11 mouse cellular contexts compared by ENCODE assay signal in the genomic region with DNA sequence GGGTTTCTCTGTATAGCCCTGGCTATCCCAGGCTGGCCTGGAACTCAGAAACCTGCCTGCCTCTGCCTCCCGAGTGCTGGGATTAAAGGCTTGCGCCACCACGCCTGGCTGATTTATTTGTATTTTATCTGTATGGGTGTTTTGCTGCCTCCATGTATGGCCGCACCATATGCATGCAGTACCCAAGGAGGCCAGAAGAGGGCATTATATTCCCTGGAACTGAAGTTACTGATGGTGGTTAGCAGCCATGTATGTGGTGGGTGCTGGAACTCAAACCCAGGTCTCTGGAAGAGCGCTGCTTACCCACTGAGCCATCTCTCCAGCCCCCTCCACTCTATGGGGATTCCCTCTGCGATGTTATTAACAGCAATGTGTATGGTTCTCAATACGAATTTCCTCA. TPM values are rescaled to one million over a fixed set of nuclear protein-coding genes. Genes with fewer than 3 reads are reported as not detected.
A peak's percentile ranks its signal among the peaks of the same experiment; 100 is the strongest.
DNase-seq lines count a peak whose midpoint lies in the region; ATAC-seq and TF ChIP-seq lines count a peak whose summit lies in the region.
"Had no signal": no experiment of that assay in that cellular context is flagged by ENCODE, and none has a peak within 500 bp of the region (broad histone marks: within the 10 kb centered on the region; RNA-seq: fewer than 3 reads in every experiment).

No protein-coding gene starts in this region.

- peaks cover 21% of the 10 kb centered on the region for H3K36me3 ChIP-seq in forebrain, postnatal 0 days (ENCODE audit: insufficient read depth)
- H3K36me3 ChIP-seq in forebrain, embryonic 13.5 days (ENCODE audit: poor library complexity, severe bottlenecking), result 0 out of 2 replicates have a peak, but pooled peaks cover 9% of the 10 kb centered on the region
- H3K36me3 ChIP-seq in midbrain, postnatal 0 days (ENCODE audit: insufficient read depth, low read length), result no peaks in the 10 kb centered on the region
- peaks cover 12% of the 10 kb centered on the region for H3K36me3 ChIP-seq in midbrain, embryonic 16.5 days (ENCODE audit: control insufficient read depth, insufficient read depth, low read length)
- no peaks in the 10 kb centered on the region for H3K36me3 ChIP-seq in liver, postnatal 0 days (replicated peaks; ENCODE audit: insufficient read depth, low read length)

- no peaks in the 10 kb centered on the region for H3K9me3 ChIP-seq in forebrain, postnatal 0 days (ENCODE audit: low read length)
- 0 out of 2 replicates have a peak, but pooled peaks cover 2% of the 10 kb centered on the region for H3K9me3 ChIP-seq in forebrain, embryonic 13.5 days (replicated peaks)
- H3K9me3 ChIP-seq in midbrain, postnatal 0 days (ENCODE audit: low read length), result no peaks in the 10 kb centered on the region
- H3K9me3 ChIP-seq in midbrain, embryonic 16.5 days (replicated peaks; ENCODE audit: control insufficient read depth, low read length, poor library complexity, severe bottlenecking), result no peaks in the 10 kb centered on the region
- no peaks in the 10 kb centered on the region for H3K9me3 ChIP-seq in liver, postnatal 0 days (ENCODE audit: low read length)

- no peaks in the 10 kb centered on the region for H3K27me3 ChIP-seq in forebrain, postnatal 0 days (ENCODE audit: insufficient read depth, low read length)
- 0 out of 2 replicates have a peak, but pooled peaks cover 4% of the 10 kb centered on the region for H3K27me3 ChIP-seq in forebrain, embryonic 13.5 days
- H3K27me3 ChIP-seq in midbrain, postnatal 0 days (ENCODE audit: insufficient read depth, low read length), result no peaks in the 10 kb centered on the region
- H3K27me3 ChIP-seq in midbrain, embryonic 16.5 days (ENCODE audit: control insufficient read depth, insufficient read depth, low read depth, low read length), result no peaks in the 10 kb centered on the region
- H3K27me3 ChIP-seq in Patski, result no peaks in the 10 kb centered on the region
- H3K27me3 ChIP-seq in liver, postnatal 0 days (ENCODE audit: insufficient read depth, low read length), result peaks cover 5% of the 10 kb centered on the region

- TF ChIP-seq EP300 in liver, postnatal 0 days (IDR thresholded peaks at IDR 0.05; ENCODE audit: low read depth), result no peak

- POLR2A ChIA-PET in Patski (lab: Charles Lee), result interaction anchor here (0.5 kb wide), 1 partner anchor 249 kb away, joined by 6 read pairs; no protein-coding TSS in a partner anchor

- peaks cover 4% of the 10 kb centered on the region; the same call in 1 of the 2 replicates for H3K4me1 ChIP-seq in forebrain, postnatal 0 days (ENCODE audit: insufficient read depth)
- peaks cover 8% of the 10 kb centered on the region for H3K4me1 ChIP-seq in forebrain, embryonic 13.5 days
- no peaks in the 10 kb centered on the region for H3K4me1 ChIP-seq in midbrain, postnatal 0 days (ENCODE audit: insufficient read depth, low read length)
- peaks cover 5% of the 10 kb centered on the region for H3K4me1 ChIP-seq in midbrain, embryonic 16.5 days (ENCODE audit: control insufficient read depth, insufficient read depth, low read length)
- H3K4me1 ChIP-seq in liver, postnatal 0 days (ENCODE audit: insufficient read depth), result no peaks in the 10 kb centered on the region

- 92% methylated on average over 7 of the region's 7 CpGs for WGBS in forebrain, postnatal 0 days
- WGBS in forebrain, embryonic 13.5 days, result 93% methylated on average over 7 of the region's 7 CpGs
- WGBS in midbrain, postnatal 0 days, result 91% methylated on average over 7 of the region's 7 CpGs
- WGBS in midbrain, embryonic 16.5 days, result 91% methylated on average over 7 of the region's 7 CpGs
- WGBS in liver, postnatal 0 days (ENCODE audit: insufficient replicate concordance), result 82% methylated on average over 7 of the region's 7 CpGs

- DNase-seq in forebrain, postnatal 0 days, result no peak
- DNase-seq in midbrain, postnatal 0 days (ENCODE audit: low spot score), result no peak
- no peak for DNase-seq in Patski (ENCODE audit: low read depth, low spot score)
- DNase-seq in liver, postnatal 0 days, result peak; percentile 48
- no peak for DNase-seq in frontal cortex, postnatal 10 days (ENCODE audit: low spot score in 2 of 2)
- no peak for DNase-seq in gastrocnemius, postnatal 10 days
- DNase-seq: adrenal gland, postnatal 36 days; heart, postnatal 14 days had no signal

- CTCF ChIA-PET in Patski (lab: Charles Lee), result interaction anchor here (1.0 to 1.5 kb wide), 3 partner anchors 9 to 14 kb away, joined by 3 to 5 read pairs (median 4); no protein-coding TSS in a partner anchor

- peak; percentile 51 for TF ChIP-seq CTCF in forebrain, postnatal 0 days (IDR thresholded peaks at IDR 0.05; ENCODE audit: low read depth)
- peak; percentile 65 for TF ChIP-seq CTCF in midbrain, postnatal 0 days (IDR thresholded peaks at IDR 0.05)
- TF ChIP-seq CTCF in Patski (IDR thresholded peaks at IDR 0.05), result peak; percentile 56
- peak; percentile 72 for TF ChIP-seq CTCF in liver, postnatal 0 days (IDR thresholded peaks at IDR 0.05; ENCODE audit: low read depth)

- no peak overlapping the region for H3K9ac ChIP-seq in forebrain, postnatal 0 days
- H3K9ac ChIP-seq in forebrain, embryonic 13.5 days, result no peak overlapping the region
- H3K9ac ChIP-seq in midbrain, postnatal 0 days (replicated peaks; ENCODE audit: low read length, poor library complexity, severe bottlenecking), result no peak overlapping the region
- H3K9ac ChIP-seq in midbrain, embryonic 16.5 days (ENCODE audit: low read depth, low read length), result no peak overlapping the region
- H3K9ac ChIP-seq in liver, postnatal 0 days (replicated peaks), result no peak overlapping the region

- H3K4me2 ChIP-seq in forebrain, postnatal 0 days (ENCODE audit: low read depth), result no peak overlapping the region
- H3K4me2 ChIP-seq in forebrain, embryonic 13.5 days, result no peak overlapping the region
- no peak overlapping the region for H3K4me2 ChIP-seq in midbrain, postnatal 0 days (ENCODE audit: low read depth, low read length, poor library complexity, severe bottlenecking)
- H3K4me2 ChIP-seq in midbrain, embryonic 16.5 days (ENCODE audit: low read length), result no peak overlapping the region
- H3K4me2 ChIP-seq in liver, postnatal 0 days (ENCODE audit: low read depth, low read length), result no peak overlapping the region

- H3K4me3 ChIP-seq in forebrain, postnatal 0 days (ENCODE audit: low read depth, low read length), result no peak overlapping the region
- no peak overlapping the region for H3K4me3 ChIP-seq in forebrain, embryonic 13.5 days
- H3K4me3 ChIP-seq in midbrain, postnatal 0 days (ENCODE audit: low read depth, low read length), result no peak overlapping the region
- no peak overlapping the region for H3K4me3 ChIP-seq in midbrain, embryonic 16.5 days (ENCODE audit: low read depth, low read length)
- H3K4me3 ChIP-seq in liver, postnatal 0 days (ENCODE audit: low read depth, low read length), result no peak overlapping the region

- ATAC-seq in forebrain, postnatal 0 days, result no peak
- ATAC-seq in forebrain, embryonic 13.5 days, result no peak
- no peak for ATAC-seq in midbrain, postnatal 0 days (ENCODE audit: low FRiP score)
- no peak for ATAC-seq in midbrain, embryonic 16.5 days
- ATAC-seq in Patski, result no peak
- ATAC-seq in liver, postnatal 0 days, result no peak

- no peak overlapping the region for H3K27ac ChIP-seq in forebrain, postnatal 0 days (ENCODE audit: low read depth, low read length)
- no peak overlapping the region for H3K27ac ChIP-seq in forebrain, embryonic 13.5 days
- no peak overlapping the region for H3K27ac ChIP-seq in midbrain, postnatal 0 days (ENCODE audit: low read depth, low read length)
- no peak overlapping the region for H3K27ac ChIP-seq in midbrain, embryonic 16.5 days (ENCODE audit: low read length)
- no peak overlapping the region for H3K27ac ChIP-seq in liver, postnatal 0 days (ENCODE audit: low read depth)

- in situ Hi-C loops in Patski (cut with MboI; ENCODE audit: low pct_unique_long_range_greater_than_20kb), result loop anchor here (10.0 kb wide), 1 partner anchor 232 kb away; no protein-coding TSS in a partner anchor

RNA-seq across cellular contexts. Expression of a gene that starts 12.7 kb away (rescaled TPM):
- 81.9 and 99.1 TPM in 2 replicates for total RNA-seq in forebrain, postnatal 0 days (2014; rRNA removed)
- 24.7 and 28.1 TPM in 2 replicates for polyA plus RNA-seq in forebrain, postnatal 0 days (2015; fragmentation: Nextera tagmentation; extraction: Ambion mirVana)
- 15.1 and 17.0 TPM in 2 replicates for polyA plus RNA-seq in forebrain, embryonic 13.5 days (2015; fragmentation: Nextera tagmentation; extraction: Ambion mirVana)
- 138 and 150 TPM in 2 replicates for total RNA-seq in midbrain, postnatal 0 days (2014; rRNA removed)
- 37.3 and 42.1 TPM in 2 replicates for polyA plus RNA-seq in midbrain, postnatal 0 days (2015; fragmentation: Nextera tagmentation; extraction: Ambion mirVana)
- 47.9 and 53.9 TPM in 2 replicates for polyA plus RNA-seq in midbrain, embryonic 16.5 days (2015; fragmentation: Nextera tagmentation; extraction: Ambion mirVana)
- 7.6 TPM for polyA plus RNA-seq in Patski (2021)
- 0.38 and 0.54 TPM in 2 replicates for polyA plus RNA-seq in liver, postnatal 0 days (2015; fragmentation: Nextera tagmentation; extraction: Ambion mirVana)
- 1 to 10 TPM; 1.1 to 2.1 TPM for total RNA-seq in gastrocnemius, postnatal 10 days (2021)

RNA-seq across cellular contexts. Expression of a gene that starts 19.0 kb away (rescaled TPM):
- total RNA-seq in forebrain, postnatal 0 days (2014; rRNA removed), result 89.7 and 90.1 TPM in 2 replicates
- polyA plus RNA-seq in forebrain, postnatal 0 days (2015; fragmentation: Nextera tagmentation; extraction: Ambion mirVana), result 93.6 and 107 TPM in 2 replicates
- polyA plus RNA-seq in forebrain, embryonic 13.5 days (2015; fragmentation: Nextera tagmentation; extraction: Ambion mirVana), result 118 and 130 TPM in 2 replicates
- 83.0 and 93.0 TPM in 2 replicates for total RNA-seq in midbrain, postnatal 0 days (2014; rRNA removed)
- 77.7 and 92.2 TPM in 2 replicates for polyA plus RNA-seq in midbrain, postnatal 0 days (2015; fragmentation: Nextera tagmentation; extraction: Ambion mirVana)
- 86.0 and 110 TPM in 2 replicates for polyA plus RNA-seq in midbrain, embryonic 16.5 days (2015; fragmentation: Nextera tagmentation; extraction: Ambion mirVana)
- polyA plus RNA-seq in Patski (2021), result 46.8 TPM
- polyA plus RNA-seq in liver, postnatal 0 days (2015; fragmentation: Nextera tagmentation; extraction: Ambion mirVana), result 4.7 and 5.3 TPM in 2 replicates
- 10 to 100 TPM; 15.4 to 15.9 TPM for total RNA-seq in gastrocnemius, postnatal 10 days (2021)

RNA-seq across cellular contexts. Expression of a gene that starts 22.4 kb away (rescaled TPM):
- total RNA-seq in forebrain, postnatal 0 days (2014; rRNA removed), result not detected in 2 replicates
- not detected in 2 replicates for polyA plus RNA-seq in forebrain, postnatal 0 days (2015; fragmentation: Nextera tagmentation; extraction: Ambion mirVana)
- polyA plus RNA-seq in forebrain, embryonic 13.5 days (2015; fragmentation: Nextera tagmentation; extraction: Ambion mirVana), result not detected in 2 replicates
- total RNA-seq in midbrain, postnatal 0 days (2014; rRNA removed), result not detected in 2 replicates
- not detected in 2 replicates for polyA plus RNA-seq in midbrain, postnatal 0 days (2015; fragmentation: Nextera tagmentation; extraction: Ambion mirVana)
- polyA plus RNA-seq in midbrain, embryonic 16.5 days (2015; fragmentation: Nextera tagmentation; extraction: Ambion mirVana), result not detected in 2 replicates
- not detected for polyA plus RNA-seq in Patski (2021)
- 1.3 and 2.9 TPM in 2 replicates for polyA plus RNA-seq in liver, postnatal 0 days (2015; fragmentation: Nextera tagmentation; extraction: Ambion mirVana)
- 1 to 10 TPM in 1 of 2 experiments, not detected in 1; 2.4 TPM for total RNA-seq in gastrocnemius, postnatal 10 days (2021)
- polyA plus RNA-seq: neural tube, embryonic 14.5 days had no signal

RNA-seq across cellular contexts. Expression of a gene that starts 31.4 kb away (rescaled TPM):
- total RNA-seq in forebrain, postnatal 0 days (2014; rRNA removed), result 27.5 and 39.7 TPM in 2 replicates
- polyA plus RNA-seq in forebrain, postnatal 0 days (2015; fragmentation: Nextera tagmentation; extraction: Ambion mirVana), result 31.7 and 34.2 TPM in 2 replicates
- polyA plus RNA-seq in forebrain, embryonic 13.5 days (2015; fragmentation: Nextera tagmentation; extraction: Ambion mirVana), result 182 and 189 TPM in 2 replicates
- total RNA-seq in midbrain, postnatal 0 days (2014; rRNA removed), result 27.0 and 32.9 TPM in 2 replicates
- polyA plus RNA-seq in midbrain, postnatal 0 days (2015; fragmentation: Nextera tagmentation; extraction: Ambion mirVana), result 27.2 TPM in 2 replicates
- polyA plus RNA-seq in midbrain, embryonic 16.5 days (2015; fragmentation: Nextera tagmentation; extraction: Ambion mirVana), result 39.0 and 48.9 TPM in 2 replicates
- polyA plus RNA-seq in Patski (2021), result 74.3 TPM
- polyA plus RNA-seq in liver, postnatal 0 days (2015; fragmentation: Nextera tagmentation; extraction: Ambion mirVana), result 28.6 and 31.9 TPM in 2 replicates
- total RNA-seq in gastrocnemius, postnatal 10 days (2021), result 10 to 100 TPM; 18.3 to 23.9 TPM

RNA-seq across cellular contexts. Expression of a gene that starts 34.4 kb away (rescaled TPM):
- total RNA-seq in forebrain, postnatal 0 days (2014; rRNA removed), result 6.0 and 6.1 TPM in 2 replicates
- 3.9 and 4.3 TPM in 2 replicates for polyA plus RNA-seq in forebrain, postnatal 0 days (2015; fragmentation: Nextera tagmentation; extraction: Ambion mirVana)
- polyA plus RNA-seq in forebrain, embryonic 13.5 days (2015; fragmentation: Nextera tagmentation; extraction: Ambion mirVana), result 1.2 and 1.3 TPM in 2 replicates
- total RNA-seq in midbrain, postnatal 0 days (2014; rRNA removed), result 2.8 and 3.3 TPM in 2 replicates
- 1.1 and 1.2 TPM in 2 replicates for polyA plus RNA-seq in midbrain, postnatal 0 days (2015; fragmentation: Nextera tagmentation; extraction: Ambion mirVana)
- polyA plus RNA-seq in midbrain, embryonic 16.5 days (2015; fragmentation: Nextera tagmentation; extraction: Ambion mirVana), result 1.4 and 1.7 TPM in 2 replicates
- polyA plus RNA-seq in Patski (2021), result 2.9 TPM
- 147 and 150 TPM in 2 replicates for polyA plus RNA-seq in liver, postnatal 0 days (2015; fragmentation: Nextera tagmentation; extraction: Ambion mirVana)
- total RNA-seq in gastrocnemius, postnatal 10 days (2021), result 100 to 1,000 TPM; 358 to 467 TPM
